Mouse (Mus musculus) erythroblast, embryonic 14.5 days (primary cell): ENCODE measurements around the gene Lsr.

Experiments used
- GATA1 ChIP-seq: IDR thresholded peaks from 2 replicates; pipeline ENCODE4 v1.6.1; 2012; ENCODE audit warnings: low read length, inconsistent platforms, mixed read lengths
- TAL1 ChIP-seq: IDR thresholded peaks from 3 replicates; pipeline ENCODE4 v1.6.1; 2012; ENCODE audit warnings: low read length, inconsistent platforms, mixed read lengths

- TF ChIP-seq TAL1 (no peak), GATA1 (no peak)
These were observed 56.0 kb downstream of the Lsr start for GRCm38 (mm10) chr7:30917219-30917618.
